Mouse (Mus musculus) MEL (cell line): ENCODE measurements at regions not wholly inside any gene's neighbourhood (a gene's known extent, or its start where the extent isn't known, plus 50 kb on each side); places are given as distances from the start of the nearest gene placed in this dataset.

Source experiments
- DNase-seq: peaks from one replicate; pipeline ENCODE4 v3.0.0; 2011; ENCODE audit warnings: low read depth, low spot score
- H3K27ac ChIP-seq: 2 replicates; pipeline ENCODE4 v1.5.1; 2012; ENCODE audit warnings: low read depth, mild to moderate bottlenecking, control low read depth, low read length, moderate library complexity; ENCODE audit not compliant: control insufficient read depth
- H3K27me3 ChIP-seq, 2 experiments: fragments of 150-350 bp in 1 of 2; sonication (generic) in 1 of 2; 2 replicates each; pipeline ENCODE4 v1.6.1; 2012; ENCODE audit warnings: low read length in 2 of 2, mild to moderate bottlenecking in 2 of 2, improper control_type of control experiment in 1 of 2, moderate library complexity in 1 of 2; ENCODE audit not compliant: insufficient read depth in 2 of 2, control insufficient read depth in 1 of 2
- H3K36me3 ChIP-seq, 2 experiments: 2 replicates each; pipeline ENCODE4 v1.6.1; 2012 to 2014; ENCODE audit warnings: low read length in 2 of 2, improper control_type of control experiment in 1 of 2, inconsistent platforms in 1 of 2, mild to moderate bottlenecking in 1 of 2; ENCODE audit not compliant: insufficient read depth in 2 of 2, control insufficient read depth in 1 of 2
- H3K4me1 ChIP-seq, 2 experiments: fragments of 150-350 bp in 1 of 2; sonication (generic) in 1 of 2; 2 replicates each; pipeline ENCODE4 v1.6.1; 2012; ENCODE audit warnings: low read length in 2 of 2, improper control_type of control experiment in 1 of 2, mild to moderate bottlenecking in 1 of 2; ENCODE audit not compliant: insufficient read depth in 2 of 2, control insufficient read depth in 1 of 2
- H3K4me3 ChIP-seq, 2 experiments: fragments of 150-350 bp in 1 of 2; sonication (generic) in 1 of 2; 2 replicates each; pipeline ENCODE4 v1.5.1; 2012; ENCODE audit warnings: low read depth in 2 of 2, low read length in 2 of 2, mild to moderate bottlenecking in 2 of 2, moderate library complexity in 2 of 2, control low read depth in 1 of 2, improper control_type of control experiment in 1 of 2; ENCODE audit not compliant: control insufficient read depth in 1 of 2, insufficient read depth in 1 of 2
- H3K79me2 ChIP-seq: 2 replicates; pipeline ENCODE4 v1.6.1; 2012; ENCODE audit warnings: mild to moderate bottlenecking, low read length, moderate library complexity; ENCODE audit not compliant: control insufficient read depth, poor library complexity, insufficient read depth
- H3K9ac ChIP-seq: 2 replicates; pipeline ENCODE4 v1.6.1; 2012; ENCODE audit warnings: low read depth, mild to moderate bottlenecking, control low read depth, low read length, moderate library complexity; ENCODE audit not compliant: control insufficient read depth, poor library complexity, severe bottlenecking
- H3K9me3 ChIP-seq: fragments of 150-350 bp; sonication (generic); replicated peaks from 2 replicates; pipeline ENCODE4 v1.6.1; 2012; ENCODE audit warnings: mild to moderate bottlenecking, low read length, improper control_type of control experiment, moderate library complexity; ENCODE audit not compliant: insufficient read depth
- CHD2 ChIP-seq: IDR thresholded peaks from 2 replicates; pipeline ENCODE4 v1.6.1; 2011; ENCODE audit warnings: low read length, improper control_type of control experiment
- ELF1 ChIP-seq: IDR thresholded peaks from 2 replicates; pipeline ENCODE4 v1.6.1; 2014; ENCODE audit warnings: low read depth, mild to moderate bottlenecking, inconsistent platforms, low read length, improper control_type of control experiment, moderate library complexity
- EP300 ChIP-seq, 2 experiments: IDR thresholded peaks; 2 replicates each; pipeline ENCODE4 v1.6.1; 2011; ENCODE audit warnings: improper control_type of control experiment in 2 of 2, low read length in 2 of 2, low read depth in 1 of 2, mild to moderate bottlenecking in 1 of 2
- ETS1 ChIP-seq: IDR thresholded peaks from 2 replicates; pipeline ENCODE4 v1.6.1; 2012; ENCODE audit warnings: low read depth, mild to moderate bottlenecking, inconsistent platforms, low read length, improper control_type of control experiment, moderate library complexity
- GABPA ChIP-seq: IDR thresholded peaks from 2 replicates; pipeline ENCODE4 v1.6.1; 2012; ENCODE audit warnings: low read depth, mild to moderate bottlenecking, inconsistent platforms, low read length, improper control_type of control experiment, moderate library complexity
- GATA1 ChIP-seq: IDR thresholded peaks from 2 replicates; pipeline ENCODE4 v1.6.1; 2011; ENCODE audit warnings: low read depth, low read length, improper control_type of control experiment
- HCFC1 ChIP-seq: IDR thresholded peaks from 2 replicates; pipeline ENCODE4 v1.6.1; 2012; ENCODE audit warnings: low read depth, mild to moderate bottlenecking, inconsistent platforms, low read length, improper control_type of control experiment, moderate library complexity
- MAFK ChIP-seq: IDR thresholded peaks from 2 replicates; pipeline ENCODE4 v1.6.1; 2011; ENCODE audit warnings: low read depth, mild to moderate bottlenecking, low read length, improper control_type of control experiment, borderline replicate concordance
- MEF2A ChIP-seq: IDR thresholded peaks from 2 replicates; pipeline ENCODE4 v1.6.1; 2014; ENCODE audit warnings: low read depth, mild to moderate bottlenecking, inconsistent platforms, low read length, improper control_type of control experiment; ENCODE audit not compliant: poor library complexity, insufficient replicate concordance, severe bottlenecking; ENCODE audit errors: extremely low read depth
- MYB ChIP-seq: IDR thresholded peaks from 2 replicates; pipeline ENCODE4 v1.6.1; 2011; ENCODE audit warnings: mild to moderate bottlenecking, low read depth, low read length, improper control_type of control experiment
- NELFE ChIP-seq: IDR thresholded peaks from 2 replicates; pipeline ENCODE4 v1.6.1; 2011; ENCODE audit warnings: low read depth, low read length, improper control_type of control experiment
- RCOR1 ChIP-seq: IDR thresholded peaks from 2 replicates; pipeline ENCODE4 v1.6.1; 2012; ENCODE audit warnings: low read depth, mild to moderate bottlenecking, inconsistent platforms, low read length, improper control_type of control experiment
- SMC3 ChIP-seq: IDR thresholded peaks from 2 replicates; pipeline ENCODE4 v1.6.1; 2011; ENCODE audit warnings: low read depth, low read length, improper control_type of control experiment
- TAL1 ChIP-seq: IDR thresholded peaks from 2 replicates; pipeline ENCODE4 v1.6.1; 2012; ENCODE audit warnings: mild to moderate bottlenecking, inconsistent platforms, low read length, moderate library complexity, mixed read lengths
- USF1 ChIP-seq: IDR thresholded peaks from 2 replicates; pipeline ENCODE4 v1.6.1; 2014; ENCODE audit warnings: low read depth, mild to moderate bottlenecking, inconsistent platforms, low read length, improper control_type of control experiment, moderate library complexity
- USF2 ChIP-seq, 2 experiments: IDR thresholded peaks; 2 replicates each; pipeline ENCODE4 v1.6.1; 2011 to 2012; ENCODE audit warnings: improper control_type of control experiment in 2 of 2, low read length in 2 of 2, borderline replicate concordance in 1 of 2, inconsistent platforms in 1 of 2, low read depth in 1 of 2, mild to moderate bottlenecking in 1 of 2; ENCODE audit not compliant: insufficient read depth in 1 of 2

- Histone ChIP-seq H3K79me2 (no peaks in the 10 kb centered on the region), H3K9me3 (no peaks in the 10 kb centered on the region), H3K9ac (no peak overlapping the region), H3K27me3 (no peaks in the 10 kb centered on the region), H3K27ac (no peak overlapping the region), H3K36me3 (no peaks in the 10 kb centered on the region), H3K4me1 (no peaks in the 10 kb centered on the region), H3K4me3 (no peak overlapping the region)
- TF ChIP-seq TAL1 (no peak), ETS1 (no peak), MEF2A (no peak), SMC3 (no peak), HCFC1 (no peak), GABPA (no peak), USF2 (IDR thresholded peaks at IDR 0.05; ENCODE audit: borderline replicate concordance in 1 of 2, insufficient read depth in 1 of 2, low read depth in 1 of 2, low read length in 2 of 2) (no peak)
- DNase-seq: no peak
Observed at GRCm38 (mm10) chr1:157810657-157811056, 304.1 kb downstream of the Sec16b start.

- no peak overlapping the region for H3K27ac ChIP-seq
- no peak overlapping the region for H3K4me3 ChIP-seq
- DNase-seq: no peak
- no peaks in the 10 kb centered on the region for H3K79me2 ChIP-seq
- H3K27me3 ChIP-seq: no peaks in the 10 kb centered on the region; a peak in 1 of 4 replicates
- H3K9ac ChIP-seq: no peak overlapping the region
- TF ChIP-seq GATA1: no peak
- TF ChIP-seq USF1: no peak
- no peak for TF ChIP-seq RCOR1
- no peaks in the 10 kb centered on the region for H3K9me3 ChIP-seq
- no peaks in the 10 kb centered on the region for H3K4me1 ChIP-seq
- H3K36me3 ChIP-seq: no peaks in the 10 kb centered on the region
Observed at GRCm38 (mm10) chr1:157827966-157828365, 321.4 kb downstream of the Sec16b start.

- no peak overlapping the region for H3K9ac ChIP-seq
- no peaks in the 10 kb centered on the region; a peak in 1 of 4 replicates for H3K27me3 ChIP-seq
- no peaks in the 10 kb centered on the region for H3K79me2 ChIP-seq
- H3K36me3 ChIP-seq: no peaks in the 10 kb centered on the region
- TF ChIP-seq MEF2A: no peak
- TF ChIP-seq USF2 (IDR thresholded peaks at IDR 0.05; ENCODE audit: borderline replicate concordance in 1 of 2, insufficient read depth in 1 of 2, low read depth in 1 of 2, low read length in 2 of 2): no peak
- no peak for TF ChIP-seq NELFE
- TF ChIP-seq CHD2: no peak
- TF ChIP-seq MYB: no peak
- TF ChIP-seq GABPA: no peak
- TF ChIP-seq ETS1: no peak
- TF ChIP-seq EP300 (IDR thresholded peaks at IDR 0.05; ENCODE audit: low read depth in 1 of 2, low read length in 2 of 2): no peak
- TF ChIP-seq ELF1: no peak
- no peak for TF ChIP-seq MAFK
- TF ChIP-seq, all 39 proteins: peak for 0
- no peak overlapping the region for H3K4me3 ChIP-seq
- H3K27ac ChIP-seq: no peak overlapping the region
- H3K9me3 ChIP-seq: no peaks in the 10 kb centered on the region
- no peak for DNase-seq
- H3K4me1 ChIP-seq: no peaks in the 10 kb centered on the region
Observed at GRCm38 (mm10) chr1:157831511-157831910, 325.0 kb downstream of the Sec16b start.
